Mouse (Mus musculus): ENCODE data around the gene Rai14.

Gene Rai14

DNA sequence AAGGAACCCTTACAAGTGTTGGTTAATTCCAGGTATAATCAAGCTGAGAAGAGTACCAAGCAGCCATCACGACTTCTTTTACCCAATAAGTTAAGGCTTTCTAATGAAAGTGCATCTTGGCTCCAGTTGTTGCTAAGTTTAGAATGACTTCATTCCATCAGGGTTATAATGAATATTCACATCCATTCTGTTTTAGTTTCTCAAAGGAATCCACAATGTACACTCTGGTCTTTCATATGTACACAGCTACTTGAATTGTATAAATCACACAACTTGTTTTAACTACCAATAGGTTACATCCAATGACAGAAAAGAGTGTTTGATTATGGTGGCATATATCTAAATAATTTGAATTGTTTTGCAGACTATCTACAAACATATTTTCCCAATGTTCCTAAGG lies 59.7 kb downstream of the Rai14 start:
- DNase-seq (ENCODE audit: low read depth, low spot score): no peak

DNA sequence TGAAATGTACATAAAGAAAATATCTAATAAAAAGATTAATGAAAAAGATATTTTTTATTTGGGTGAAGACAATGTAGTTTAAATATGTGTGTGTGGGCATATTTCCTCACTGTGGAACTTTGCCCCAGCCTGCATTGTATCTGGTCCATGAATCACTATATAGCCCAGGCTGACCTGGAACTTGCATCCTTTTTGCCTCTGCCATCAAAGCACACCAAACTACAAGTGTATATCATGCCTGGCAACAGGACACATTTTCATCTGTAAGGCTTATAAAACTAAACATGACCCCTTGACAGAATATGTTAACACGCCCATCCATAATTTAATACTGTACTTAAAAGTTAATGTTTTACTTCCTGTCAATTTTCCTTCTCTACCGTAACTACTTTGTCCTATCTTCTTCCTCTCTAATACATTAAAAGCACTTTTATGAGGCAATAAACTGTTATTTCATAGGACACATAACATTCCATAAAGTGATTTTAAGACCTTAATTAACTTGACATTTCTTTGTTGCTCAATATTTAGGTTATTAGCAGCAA lies 61.4 kb downstream of the Rai14 start:
- DNase-seq (ENCODE audit: low read depth, low spot score): no peak

DNA sequence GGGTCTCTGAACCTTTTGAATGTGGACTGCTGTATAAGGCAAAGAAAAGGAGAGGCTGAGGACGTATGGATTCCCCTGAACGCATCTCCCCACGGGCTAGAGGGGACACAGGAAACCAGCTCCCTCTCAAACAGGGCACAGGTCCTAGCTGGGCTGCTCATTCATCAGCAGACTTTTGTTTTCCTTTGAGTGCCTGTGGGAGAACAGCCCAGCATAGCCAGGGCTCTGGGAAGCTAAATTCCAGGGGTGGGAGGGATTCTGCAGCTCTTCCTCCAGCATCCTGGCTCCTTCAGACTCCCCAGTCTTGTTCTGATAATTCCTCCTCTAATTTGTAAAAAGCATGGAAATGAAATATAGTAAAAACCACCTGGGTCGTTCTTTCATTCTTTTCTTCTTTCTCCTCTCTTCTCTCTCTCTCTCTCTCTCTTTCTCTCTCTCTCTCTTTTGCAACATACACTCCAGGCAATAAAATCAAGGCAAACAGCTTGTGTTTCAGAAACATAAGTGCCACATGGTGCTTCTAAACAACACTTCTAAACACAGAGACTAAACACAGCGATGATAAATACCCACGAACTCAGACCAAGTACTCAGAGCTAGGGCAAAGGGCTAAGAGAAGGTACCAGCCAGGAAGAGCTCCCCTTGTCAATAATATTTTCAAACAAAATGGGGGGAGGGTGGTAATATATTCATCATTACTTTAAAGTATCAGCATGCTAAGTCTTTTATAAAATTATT lies 65.9 kb downstream of the Rai14 start:
- peak; percentile 80 for DNase-seq (ENCODE audit: low read depth, low spot score)

DNA sequence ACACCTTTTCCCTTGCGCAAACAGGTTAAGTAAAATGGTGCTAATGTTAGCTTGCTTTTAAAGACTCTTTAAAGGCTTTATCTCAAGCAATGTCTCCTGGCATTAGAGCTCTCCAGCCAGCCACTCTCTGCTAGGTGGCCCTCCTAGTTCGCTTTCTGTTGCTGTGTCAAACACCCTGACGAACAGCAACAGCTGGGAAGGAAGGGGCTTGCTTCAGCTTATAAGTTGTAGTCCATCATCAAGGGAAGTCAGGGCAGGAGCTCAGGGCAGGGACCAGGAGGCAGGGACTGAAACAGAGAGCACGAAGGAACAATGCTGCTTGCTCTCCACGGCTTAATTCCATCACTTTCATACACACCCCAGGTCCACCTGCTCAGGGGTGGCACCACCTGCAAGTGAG lies 68.1 kb downstream of the Rai14 start:
- DNase-seq (ENCODE audit: low read depth, low spot score): no peak

DNA sequence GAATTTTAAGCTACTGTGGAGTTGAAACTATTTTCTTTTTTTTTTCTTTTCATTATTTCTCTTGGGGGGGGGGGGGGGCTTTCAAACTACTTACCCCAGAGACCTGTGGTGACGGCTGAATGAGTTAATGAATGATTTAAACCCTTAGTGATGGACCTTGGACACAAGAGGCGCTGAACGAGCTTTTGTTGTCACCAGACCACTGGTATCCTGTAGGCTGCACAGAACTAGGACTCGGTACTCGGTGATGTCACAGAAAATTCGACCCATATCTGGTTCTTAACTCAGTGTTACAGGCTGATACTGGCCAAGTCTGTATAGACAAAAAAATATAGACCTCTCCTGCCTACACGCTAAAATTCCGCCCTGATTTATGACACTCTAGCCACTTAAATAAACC lies 69.3 kb downstream of the Rai14 start:
- DNase-seq (ENCODE audit: low read depth, low spot score): no peak

DNA sequence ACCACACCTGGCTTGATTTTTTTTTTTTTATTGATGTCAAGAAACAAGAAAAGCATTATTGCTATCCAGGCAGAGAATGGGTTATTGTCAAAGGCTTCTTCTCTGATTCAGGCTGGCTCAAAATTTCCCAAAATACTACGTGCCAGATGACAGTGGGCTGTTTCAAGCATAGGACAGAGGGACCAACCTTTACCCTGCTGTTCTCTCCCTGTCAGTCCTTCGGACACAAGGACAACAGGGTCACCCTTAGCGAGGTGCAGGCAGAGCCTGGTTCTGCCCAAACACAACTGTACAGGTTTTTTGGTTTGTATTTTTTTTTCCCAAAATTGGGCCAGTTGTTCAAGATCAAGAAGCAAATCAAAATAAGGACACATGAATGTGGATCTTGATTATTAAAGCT lies 70.6 kb downstream of the Rai14 start:
- DNase-seq (ENCODE audit: low read depth, low spot score): no peak

DNA sequence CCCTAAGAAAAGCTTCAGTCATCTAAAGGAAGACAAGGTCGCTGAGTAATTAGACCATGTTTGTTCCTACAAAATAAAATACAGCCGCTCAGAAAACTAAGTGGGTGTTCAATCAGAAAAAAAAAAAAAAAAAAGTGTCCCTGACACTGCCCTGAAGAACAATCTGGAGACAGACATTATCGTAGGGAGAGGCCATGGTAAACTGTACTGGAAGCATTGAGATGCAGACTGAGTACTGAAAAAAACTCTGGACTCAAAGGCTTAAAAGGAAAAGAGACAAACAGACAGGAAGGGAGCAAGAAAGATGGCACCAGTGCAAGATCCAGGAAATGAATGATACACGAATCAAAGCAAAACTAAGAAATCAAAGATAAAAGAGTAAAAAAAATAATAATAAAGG lies 71.2 kb downstream of the Rai14 start:
- DNase-seq (ENCODE audit: low read depth, low spot score): peak; percentile 66

DNA sequence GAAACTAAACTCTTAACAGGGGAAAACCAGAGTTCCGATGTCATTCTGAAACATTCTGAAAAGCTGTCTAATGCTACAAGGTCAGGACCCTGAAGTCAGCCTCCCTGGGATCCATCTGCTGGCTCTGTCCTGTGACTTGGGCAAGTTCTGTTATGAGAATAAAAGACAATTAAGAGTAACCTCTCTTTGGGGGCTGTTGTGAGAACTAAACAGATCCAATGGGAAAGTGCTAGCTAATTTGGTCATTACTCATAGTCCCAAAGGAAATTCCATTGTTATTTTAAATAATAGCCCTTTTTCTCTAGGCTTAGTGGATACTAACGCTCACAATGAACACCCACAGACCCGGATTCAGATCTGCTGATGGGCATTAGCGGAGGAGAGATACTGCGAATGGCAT lies 72.0 kb downstream of the Rai14 start:
- no peak for DNase-seq (ENCODE audit: low read depth, low spot score)

DNA sequence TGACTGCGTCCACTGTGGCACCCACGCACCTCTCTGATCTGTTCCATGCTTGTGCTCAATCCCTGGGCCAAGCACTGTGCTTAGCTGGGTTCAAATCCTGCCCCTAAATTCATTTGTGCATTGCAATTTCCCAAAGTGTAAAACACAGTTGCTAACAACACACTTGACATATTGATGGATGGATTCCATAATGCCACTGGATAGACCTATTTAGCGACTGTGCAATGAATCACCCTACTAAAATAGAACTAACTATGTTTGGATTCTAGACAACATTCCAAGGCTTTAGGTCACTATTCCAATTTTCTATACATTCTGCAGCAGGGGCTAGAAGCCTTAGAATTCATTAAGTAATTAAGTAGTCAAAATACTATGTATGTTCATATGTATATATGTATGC lies 73.7 kb downstream of the Rai14 start:
- DNase-seq (ENCODE audit: low read depth, low spot score): no peak

DNA sequence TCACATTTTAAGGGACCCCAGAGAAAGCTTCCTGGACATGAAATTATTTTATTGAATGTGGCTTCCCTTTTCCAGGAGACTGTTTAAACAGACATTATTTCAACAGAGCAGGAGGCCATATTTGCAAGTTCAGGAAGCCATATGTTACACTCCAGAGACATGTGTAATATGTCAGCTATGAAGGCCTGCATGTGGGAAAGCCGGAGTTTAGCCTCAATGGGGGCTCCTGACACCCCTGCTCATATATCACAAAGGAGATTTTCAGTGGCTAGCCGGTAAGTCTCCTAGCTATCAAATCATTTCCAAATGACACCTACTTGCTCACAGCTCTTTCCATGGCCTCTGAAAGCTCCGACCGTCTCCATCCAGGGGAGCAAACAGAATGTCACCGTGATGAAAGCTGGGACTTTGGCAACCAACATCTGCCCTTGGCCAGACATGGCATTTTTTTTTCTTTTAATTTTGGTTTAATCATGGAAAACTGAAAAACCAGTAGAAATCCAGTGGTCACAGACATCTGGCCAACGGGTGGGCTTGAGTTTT lies 77.1 kb downstream of the Rai14 start:
- DNase-seq (ENCODE audit: low read depth, low spot score): no peak

DNA sequence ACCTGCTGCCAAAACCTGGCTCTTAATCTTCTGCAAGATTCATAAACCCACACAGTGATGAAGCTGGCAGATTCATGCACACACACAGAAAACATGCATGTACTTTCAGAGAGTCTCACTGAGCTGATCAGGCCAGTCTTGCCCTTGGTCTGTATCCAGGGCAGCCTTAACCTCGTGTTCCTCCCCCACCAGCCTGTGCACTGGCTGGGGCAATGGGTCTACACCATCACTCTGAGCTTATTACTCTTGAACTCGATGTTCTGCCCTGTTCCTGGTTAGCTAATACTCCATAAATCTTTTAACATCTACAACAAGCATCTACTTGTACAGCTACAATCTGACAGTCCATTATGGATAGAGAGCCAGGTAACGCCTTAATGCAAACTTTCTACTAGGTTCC lies 77.6 kb downstream of the Rai14 start:
- DNase-seq (ENCODE audit: low read depth, low spot score): no peak

DNA sequence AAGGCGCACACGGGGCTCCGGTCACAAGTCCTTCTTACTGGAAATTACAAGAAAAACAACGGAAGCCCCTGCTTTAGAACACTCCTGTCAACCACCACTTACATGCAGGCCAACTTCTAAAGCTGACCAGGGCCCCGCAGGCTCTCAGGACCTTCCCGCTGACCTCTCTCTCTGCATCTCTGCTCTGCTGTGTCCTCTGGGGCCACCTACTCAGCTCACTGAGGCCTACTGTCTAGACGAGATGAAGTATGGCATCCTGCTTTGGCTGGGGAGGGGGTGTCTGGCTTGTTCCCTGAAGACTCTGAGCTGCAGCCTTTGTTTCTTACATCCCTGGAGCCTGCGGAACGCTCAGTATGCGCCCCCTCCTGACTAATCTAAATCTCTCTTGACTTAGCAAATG lies 79.3 kb downstream of the Rai14 start:
- no peak for DNase-seq (ENCODE audit: low read depth, low spot score)

DNA sequence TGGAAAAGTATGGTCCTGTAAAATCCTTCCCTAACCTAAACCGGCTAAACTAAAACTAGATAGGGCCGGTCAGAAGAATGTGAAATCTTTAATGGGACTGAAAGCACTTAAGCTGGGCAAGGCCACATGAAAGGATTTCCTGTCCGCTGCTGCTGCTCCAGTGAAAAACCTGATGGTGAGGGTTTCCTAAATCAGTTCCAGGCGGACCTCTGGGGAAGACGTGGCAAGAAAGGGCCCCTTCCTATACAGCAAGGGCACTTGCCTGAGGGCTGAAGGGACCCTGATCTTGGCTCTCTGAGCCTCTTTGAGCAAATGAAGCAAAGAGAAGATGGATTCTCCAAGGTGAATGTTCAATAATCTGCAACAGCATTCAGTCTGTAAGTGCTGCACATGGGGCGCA lies 80.2 kb downstream of the Rai14 start:
- DNase-seq (ENCODE audit: low read depth, low spot score): peak; percentile 54

DNA sequence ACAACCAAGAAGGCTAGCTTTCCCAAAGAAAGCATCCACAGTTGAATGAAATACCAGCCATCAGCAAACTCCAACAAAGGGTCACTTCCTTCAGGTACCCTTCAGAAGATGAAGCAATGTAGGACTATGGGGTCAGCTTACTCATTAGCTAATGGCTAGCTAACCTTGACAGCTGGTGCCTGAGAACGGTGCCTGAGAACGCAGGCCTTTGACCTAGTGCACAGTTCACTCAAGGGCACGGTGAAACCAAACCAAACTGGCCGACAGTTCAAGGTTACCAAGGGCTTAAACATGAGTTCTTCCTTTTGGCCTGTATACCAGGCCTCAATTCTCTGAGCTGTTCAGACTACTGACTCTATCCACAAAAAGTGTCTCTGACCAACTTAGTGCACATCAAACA lies 81.0 kb downstream of the Rai14 start:
- DNase-seq (ENCODE audit: low read depth, low spot score): peak; percentile 58

DNA sequence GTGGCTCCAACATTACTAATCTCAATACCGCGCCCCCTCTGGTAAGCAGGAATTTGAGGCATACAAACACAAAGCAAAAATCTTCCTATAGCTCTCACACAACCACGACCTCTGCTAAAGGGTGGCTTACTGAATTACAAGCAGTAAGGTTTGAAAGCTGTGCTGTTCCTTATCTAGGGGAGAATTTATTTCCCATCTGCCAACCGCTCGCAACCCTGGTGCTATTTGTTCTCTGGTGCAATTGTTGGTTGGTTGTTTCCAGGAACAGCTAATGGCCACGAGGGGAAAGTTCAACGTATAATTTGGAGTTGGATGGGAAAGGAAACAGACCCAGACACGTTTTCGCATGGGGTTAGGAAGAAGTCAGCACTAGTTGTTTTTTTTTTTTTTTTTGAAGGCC lies 81.8 kb downstream of the Rai14 start:
- DNase-seq (ENCODE audit: low read depth, low spot score): no peak

DNA sequence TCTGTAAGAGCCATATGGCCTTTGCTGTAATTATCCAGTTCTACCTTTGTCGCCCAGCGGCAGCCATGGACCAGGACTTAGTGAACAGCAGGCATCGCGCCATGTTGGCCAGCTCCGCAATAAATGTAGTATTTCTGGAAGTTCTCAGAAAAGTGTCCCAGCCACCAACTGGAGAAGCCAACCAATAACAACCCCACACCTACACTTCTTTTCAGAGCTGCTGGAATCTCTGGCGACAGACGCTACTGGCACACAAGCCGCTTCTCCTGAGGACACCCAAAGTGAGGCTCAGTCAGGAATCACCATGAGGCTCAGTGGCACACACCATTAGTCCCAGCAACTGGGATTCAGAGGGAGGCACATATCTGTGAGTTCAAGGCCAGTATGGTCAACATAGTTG lies 82.4 kb downstream of the Rai14 start:
- no peak for DNase-seq (ENCODE audit: low read depth, low spot score)

DNA sequence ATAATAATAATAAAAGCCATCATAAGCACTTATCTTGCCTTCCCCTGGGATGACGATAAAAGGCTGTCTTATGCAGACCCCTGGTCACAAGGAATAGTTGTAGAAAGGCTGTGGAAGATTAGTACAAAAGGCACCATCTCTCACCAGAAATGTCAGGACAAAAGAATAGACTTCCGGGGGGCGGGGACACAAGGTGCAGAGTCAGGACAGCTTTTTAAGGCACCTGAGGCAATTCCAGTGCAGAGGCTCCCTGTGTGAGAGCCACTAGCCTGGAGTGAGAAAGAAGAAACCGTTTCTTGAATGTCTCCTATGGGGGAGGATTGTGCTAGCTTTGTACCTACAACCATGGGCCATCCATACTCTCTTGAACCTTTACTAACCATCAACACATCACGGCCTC lies 82.9 kb downstream of the Rai14 start:
- DNase-seq (ENCODE audit: low read depth, low spot score): peak; percentile 84

DNA sequence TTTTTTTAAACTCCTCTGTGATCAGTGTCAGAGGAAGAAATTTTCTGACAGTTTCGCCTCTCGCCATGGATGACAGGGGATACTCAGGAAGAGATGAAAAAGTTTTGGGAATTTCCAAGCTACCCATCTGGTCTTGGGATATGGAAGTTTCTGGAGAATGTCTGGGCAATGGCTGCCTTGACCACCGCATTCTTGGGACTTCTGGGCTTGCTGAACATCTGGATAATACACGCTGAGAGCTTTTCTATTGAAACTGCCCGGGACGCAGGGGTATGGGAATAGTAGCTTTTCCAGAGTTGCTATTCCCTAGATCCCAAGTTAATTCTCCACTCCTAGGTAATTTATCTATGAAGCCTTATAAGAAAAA lies 85.5 kb downstream of the Rai14 start:
- DNase-seq (ENCODE audit: low read depth, low spot score): no peak

DNA sequence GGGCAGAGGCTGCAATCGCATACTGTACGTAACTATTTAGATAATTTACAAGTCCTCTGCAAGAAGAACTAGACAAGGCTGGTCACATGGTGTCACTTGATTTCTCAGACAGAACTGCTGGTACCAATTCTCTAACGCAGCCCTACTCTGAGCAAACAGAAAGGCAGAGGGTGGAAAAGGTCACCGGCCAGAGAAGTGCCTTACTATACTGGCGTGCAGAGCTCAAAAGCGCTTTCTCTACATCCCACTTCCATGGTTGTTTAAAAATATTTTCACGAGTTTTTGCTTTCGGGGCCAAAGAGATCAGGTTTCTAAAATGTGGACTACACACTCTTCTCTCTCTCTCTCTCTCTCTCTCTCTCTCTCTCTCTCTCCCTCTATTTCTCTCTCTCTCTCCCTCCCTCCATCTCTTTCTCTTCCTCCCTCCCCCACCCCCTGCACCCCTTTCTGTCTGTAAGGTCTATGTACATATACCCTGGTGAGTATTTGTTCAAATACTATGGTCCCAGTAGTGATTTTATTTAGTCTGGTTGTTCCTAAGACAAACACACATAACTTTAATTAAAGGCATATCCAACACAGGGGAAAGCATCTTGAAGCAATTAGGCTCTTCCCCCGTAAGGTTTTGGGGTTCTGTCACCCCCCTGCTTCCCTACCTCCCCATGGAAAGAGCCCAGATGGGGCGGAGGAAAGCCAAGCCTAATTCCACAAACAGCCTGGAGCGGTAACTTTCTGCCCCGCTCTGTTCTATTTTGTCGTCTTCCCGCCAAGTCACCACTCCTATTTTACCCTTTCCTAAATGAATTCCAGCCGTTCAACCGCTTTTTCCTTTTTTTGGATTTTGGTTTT lies 86.1 kb downstream of the Rai14 start:
- no peak for DNase-seq (ENCODE audit: low read depth, low spot score)

DNA sequence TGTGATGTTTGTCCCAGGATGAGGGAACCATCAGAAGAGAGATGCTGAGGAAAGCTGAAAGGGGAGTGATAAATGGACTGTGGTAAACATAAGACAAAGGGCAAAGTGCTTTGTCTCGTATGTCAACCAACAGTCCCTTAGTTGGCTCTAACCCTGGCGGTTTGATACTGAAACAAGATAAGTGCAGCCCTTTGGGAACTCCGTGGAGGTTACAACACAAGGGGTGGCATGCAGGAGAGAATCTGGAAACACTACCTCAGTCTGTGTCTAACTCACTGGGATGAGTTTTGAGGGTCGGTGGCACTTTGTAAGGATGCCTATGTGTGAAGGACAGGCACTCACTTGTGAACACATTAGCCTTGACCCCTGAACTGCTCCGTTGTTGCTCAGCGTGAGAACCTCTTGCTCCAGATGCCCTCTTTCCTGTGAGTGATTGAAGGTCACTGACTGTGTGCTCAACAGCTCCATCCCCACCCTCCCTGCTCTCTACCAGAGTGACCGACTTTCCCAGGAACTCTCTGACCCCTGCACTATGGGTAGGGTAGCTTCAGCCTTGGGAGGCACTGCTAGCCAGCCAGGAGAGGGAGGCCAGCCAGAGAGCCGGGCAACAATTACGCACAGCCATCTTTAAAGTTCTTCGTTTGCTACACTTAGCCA lies 90.7 kb downstream of the Rai14 start:
- peak; percentile 50 for DNase-seq (ENCODE audit: low read depth, low spot score)

DNA sequence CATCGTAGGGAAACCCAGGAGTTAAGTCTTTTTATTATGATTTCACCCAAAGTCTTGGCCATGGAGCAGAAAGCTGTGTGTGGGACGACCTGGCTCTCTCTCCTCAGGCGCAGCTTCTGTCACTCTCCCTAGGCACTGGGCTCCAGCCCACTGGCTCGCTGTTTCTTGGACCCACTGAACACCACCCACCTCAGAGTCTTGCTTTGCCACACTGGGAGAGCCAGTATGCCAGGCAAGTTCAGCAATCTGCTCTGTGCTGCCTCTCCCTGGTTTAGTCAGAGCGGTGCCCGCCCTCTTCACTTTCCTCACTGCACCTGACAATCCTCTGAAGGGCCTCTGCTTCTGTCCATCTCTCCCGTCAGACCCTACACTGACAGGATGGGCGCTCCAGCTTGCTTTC lies 93.2 kb downstream of the Rai14 start:
- no peak for DNase-seq (ENCODE audit: low read depth, low spot score)

DNA sequence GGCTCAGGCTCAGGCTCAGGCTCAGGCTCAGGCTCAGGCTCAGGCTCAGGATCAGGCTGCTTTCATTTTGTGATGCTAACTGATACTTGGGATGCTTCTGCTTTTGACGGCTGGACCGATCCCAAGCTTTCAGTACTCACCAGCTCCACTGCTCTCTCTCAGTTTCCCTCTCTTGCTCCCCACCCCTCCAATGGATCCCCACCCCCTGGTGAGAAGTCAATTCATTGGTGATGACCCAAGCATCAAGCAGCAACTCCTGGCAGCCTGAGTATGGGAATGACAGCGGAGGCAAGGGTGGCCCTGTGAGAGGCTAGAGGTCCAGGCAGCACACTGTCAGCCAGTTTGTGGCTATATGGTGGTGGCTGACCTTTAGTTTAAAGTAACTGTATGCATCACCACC lies 94.7 kb downstream of the Rai14 start:
- peak; percentile 53 for DNase-seq (ENCODE audit: low read depth, low spot score)

All from R1 (cell line).